Mouse (Mus musculus): ENCODE measurements around the gene Adprm. TPM values are rescaled to one million over a fixed set of nuclear protein-coding genes. Genes with fewer than 3 reads are reported as not detected.

The Adprm gene
- 49.7 TPM for polyA plus RNA-seq (2017; shearing (Covaris generic))

GRCm38 (mm10) chr11:67052321-67052952 lies at the start of gene Adprm, which contains the start of gene Sco1:
Gene Adprm, minus strand, starts transcription at chr11:67052594.
Gene Sco1, plus strand, starts transcription at chr11:67052670.

GRCm38 (mm10) chr11:67078000-67078399 lies 25.6 kb upstream of the Adprm start, which contains the start of gene Myh3:
Gene Myh3, plus strand, starts transcription at chr11:67078300.

GRCm38 (mm10) chr11:67024867-67025477 lies 27.4 kb downstream of the Adprm start, which contains the start of gene Tmem220:
Gene Tmem220, plus strand, starts transcription at chr11:67025154.

Other genes starting within 250 kb of the Adprm start
- not detected for gene Pirt, start 140.6 kb downstream of the Adprm start, polyA plus RNA-seq (2017; shearing (Covaris generic))
- not detected for gene Tmem238l, start 96.0 kb downstream of the Adprm start, polyA plus RNA-seq (2017; shearing (Covaris generic))
- 0.55 TPM for gene Tmem220, start 27.4 kb downstream of the Adprm start, polyA plus RNA-seq (2017; shearing (Covaris generic))
- 4.7 TPM for gene Sco1, start 76 bp upstream of the Adprm start, polyA plus RNA-seq (2017; shearing (Covaris generic))
- gene Myh3, start 25.7 kb upstream of the Adprm start, polyA plus RNA-seq (2017; shearing (Covaris generic)) = 0.22 TPM
- gene Myh2, start 118.4 kb upstream of the Adprm start, polyA plus RNA-seq (2017; shearing (Covaris generic)) = not detected
- not detected for gene Myh1, start 147.5 kb upstream of the Adprm start, polyA plus RNA-seq (2017; shearing (Covaris generic))
- not detected for gene Myh4, start 185.4 kb upstream of the Adprm start, polyA plus RNA-seq (2017; shearing (Covaris generic))
- not detected for gene Myh8, start 224.5 kb upstream of the Adprm start, polyA plus RNA-seq (2017; shearing (Covaris generic))

All from effector memory CD4-positive, alpha-beta T cell, adult 5 months (primary cell).